Mouse (Mus musculus) erythroblast, embryonic 14.5 days (primary cell): ENCODE results near the gene 1110059E24Rik.

Source experiments
- GATA1 ChIP-seq: IDR thresholded peaks from 2 replicates; pipeline ENCODE4 v1.6.1; 2012; ENCODE audit warnings: low read length, inconsistent platforms, mixed read lengths
- TAL1 ChIP-seq: IDR thresholded peaks from 3 replicates; pipeline ENCODE4 v1.6.1; 2012; ENCODE audit warnings: low read length, inconsistent platforms, mixed read lengths

DNA sequence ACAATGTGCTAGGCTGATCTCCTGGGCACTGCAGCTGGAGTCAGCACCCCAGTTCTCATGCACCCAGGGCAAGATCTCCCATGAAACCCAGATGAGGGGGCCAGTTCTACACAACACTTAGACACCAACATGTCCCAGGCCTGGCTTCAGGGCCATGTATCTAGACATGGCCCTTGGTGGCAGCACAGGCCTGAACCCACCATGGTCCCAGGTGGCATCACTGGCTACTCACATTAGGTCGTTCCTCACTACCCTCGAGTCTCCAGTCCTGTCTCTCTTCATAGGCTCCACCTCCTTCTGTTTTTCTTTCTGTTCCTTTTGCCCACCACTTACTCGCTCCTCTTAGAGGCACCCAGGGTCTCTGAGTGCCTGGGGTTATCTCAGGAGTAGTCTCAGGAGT is 72.9 kb downstream of the 1110059E24Rik start:
- no peak for TF ChIP-seq TAL1
- no peak for TF ChIP-seq GATA1
